Mouse (Mus musculus) spleen, adult 2 months (tissue): ENCODE measurements around the gene Gm37240.

Source experiments
- CTCF ChIP-seq: fragments of 200-500 bp; IDR thresholded peaks from 2 replicates; pipeline ENCODE4 v1.5.1; 2011; ENCODE audit warnings: mild to moderate bottlenecking, inconsistent platforms; ENCODE audit not compliant: insufficient read depth, insufficient read length, insufficient replicate concordance; ENCODE audit errors: extremely low read depth
- POLR2A ChIP-seq: fragments of 200-500 bp; IDR thresholded peaks from 2 replicates; pipeline ENCODE4 v1.6.1; 2011; ENCODE audit warnings: low read depth, low read length, inconsistent platforms

DNA sequence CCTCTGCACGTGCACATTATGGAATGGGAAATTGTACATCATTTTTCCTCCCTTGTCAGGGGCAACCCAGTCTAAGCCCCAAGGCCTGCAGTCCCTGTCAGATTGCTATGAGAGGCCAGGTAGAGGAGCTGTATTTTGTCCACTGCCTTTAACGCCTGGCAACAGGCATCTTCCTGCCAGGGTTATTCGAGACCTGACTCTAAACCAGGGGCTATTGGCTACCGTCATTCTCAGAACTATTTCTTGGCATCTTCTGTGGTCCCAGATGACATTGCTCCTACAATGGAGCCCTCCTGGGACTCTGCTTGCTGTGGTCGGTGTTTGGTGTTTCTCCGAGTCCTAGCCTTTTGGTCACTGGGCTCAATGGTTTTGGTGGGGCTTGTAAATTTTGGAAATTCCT lies 762.4 kb downstream of the Gm37240 start:
- TF ChIP-seq POLR2A (no peak), CTCF (no peak)
